9 mouse cellular contexts compared by ENCODE assay signal in genomic region chr3:16086550-16086949, GRCm38 (mm10).
DNase-seq lines count a peak whose midpoint lies in the region; ATAC-seq and TF ChIP-seq lines count a peak whose summit lies in the region.
"Had no signal": no experiment of that assay in that cellular context is flagged by ENCODE, and none has a peak within 500 bp of the region (broad histone marks: within the 10 kb centered on the region; RNA-seq: fewer than 3 reads in every experiment).

No protein-coding gene starts in this region.

- no peaks in the 10 kb centered on the region for H3K4me1 ChIP-seq in liver, adult 2 months (ENCODE audit: control insufficient read depth, insufficient read depth, low read length)
- no peaks in the 10 kb centered on the region for H3K4me1 ChIP-seq in limb, embryonic 10.5 days

- no peak overlapping the region for H3K27ac ChIP-seq in liver, adult 2 months (replicated peaks; ENCODE audit: insufficient read depth, low read depth, low read length)
- no peak overlapping the region for H3K27ac ChIP-seq in limb, embryonic 10.5 days

- peak; percentile 87 for ATAC-seq in megakaryocyte progenitor cell, adult 5-6 weeks (replicated peaks; ENCODE audit: poor library complexity)
- ATAC-seq: hindbrain, embryonic 16.5 days had no signal

- H3K27me3 ChIP-seq in liver, adult 2 months (ENCODE audit: control insufficient read depth, insufficient read depth, low read length), result no peaks in the 10 kb centered on the region
- no peaks in the 10 kb centered on the region for H3K27me3 ChIP-seq in limb, embryonic 10.5 days (ENCODE audit: low read depth, poor library complexity, severe bottlenecking)

- no peaks in the 10 kb centered on the region for H3K79me2 ChIP-seq in liver, adult 2 months (ENCODE audit: control insufficient read depth, insufficient read depth, low read length)

- TF ChIP-seq POLR2A in liver, adult 2 months (IDR thresholded peaks at IDR 0.05; ENCODE audit: extremely low read depth, insufficient read depth, low read length), result no peak

- no peak overlapping the region for H3K9ac ChIP-seq in liver, adult 2 months (ENCODE audit: low read depth, low read length)

- H3K9me3 ChIP-seq in limb, embryonic 10.5 days (replicated peaks), result no peaks in the 10 kb centered on the region

- peak; percentile 37; the same call in 1 of the 2 replicates for TF ChIP-seq CTCF in liver, adult 2 months (IDR thresholded peaks at IDR 0.05; ENCODE audit: low read depth, low read length)

- H3K36me3 ChIP-seq in liver, adult 2 months (ENCODE audit: control insufficient read depth, insufficient read depth, low read length), result no peaks in the 10 kb centered on the region
- H3K36me3 ChIP-seq in limb, embryonic 10.5 days, result no peaks in the 10 kb centered on the region

- peak; percentile 5 for DNase-seq in adrenal gland, postnatal 10 days
- no peak for DNase-seq in adrenal gland, postnatal 4 days (ENCODE audit: low spot score in 2 of 2)
- DNase-seq in liver, adult 2 months (ENCODE audit: extremely low read depth, low read depth, low spot score), result peak; percentile 52
- DNase-seq in liver, result no peak
- DNase-seq in brain, adult 2 months (ENCODE audit: low read depth, low spot score), result peak; percentile 33
- DNase-seq in gastrocnemius, postnatal 4 days (ENCODE audit: low spot score in 2 of 2), result no peak
- DNase-seq in limb, embryonic 10.5 days (ENCODE audit: low spot score), result no peak

- H3K4me3 ChIP-seq in liver, adult 2 months (ENCODE audit: insufficient read depth, low read depth, low read length), result no peak overlapping the region
- no peak overlapping the region for H3K4me3 ChIP-seq in limb, embryonic 10.5 days

- WGBS in liver, adult 2 months, result 12% methylated on average over 1 of the region's 1 CpGs
- 28% methylated on average over 1 of the region's 1 CpGs for WGBS in limb, embryonic 10.5 days

Comparison
In these comparisons a context has a peak if more than half of its experiments do, and no peak if none do; other contexts are left out.
1. DNase-seq: peak in adrenal gland, postnatal 10 days (single experiment), liver, adult 2 months (single experiment) and brain, adult 2 months (single experiment); none in adrenal gland, postnatal 4 days (0 of 2), liver (single experiment), gastrocnemius, postnatal 4 days (0 of 2) and limb, embryonic 10.5 days (single experiment).